Mouse (Mus musculus): ENCODE data around the gene Dlg5.

- TF ChIP-seq POLR2A (IDR thresholded peaks at IDR 0.05; ENCODE audit: control insufficient read depth, extremely low read depth, insufficient read depth, low read length, poor library complexity) (no peak), CTCF (IDR thresholded peaks at IDR 0.05; ENCODE audit: borderline replicate concordance, control insufficient read depth, extremely low read depth, insufficient read depth, low read length, poor library complexity) (no peak)
These were observed 38.4 kb downstream of the Dlg5 start for GRCm38 (mm10) chr14:24207360-24207752.
